Mouse (Mus musculus): ENCODE measurements at regions not wholly inside any gene's neighbourhood (a gene's known extent, or its start where the extent isn't known, plus 50 kb on each side); places are given as distances from the start of the nearest gene placed in this dataset.

GRCm38 (mm10) chr9:50000497-50001404, 202.0 kb upstream of the Ncam1 start:
- no peak overlapping the region for H3K4me2 ChIP-seq
- no peaks in the 10 kb centered on the region for H3K36me3 ChIP-seq
- no peaks in the 10 kb centered on the region for H3K9me3 ChIP-seq
- no peak for ATAC-seq (ENCODE audit: insufficient number of reproducible peaks, low FRiP score, low TSS enrichment, low read depth)
- 44% methylated on average over 13 of the region's 13 CpGs for WGBS
- peaks cover 19% of the 10 kb centered on the region for H3K4me1 ChIP-seq
- H3K27me3 ChIP-seq, result no peaks in the 10 kb centered on the region
- H3K9ac ChIP-seq, result no peak overlapping the region
- peak overlapping the region; percentile 27; the same call in 1 of the 2 replicates for H3K27ac ChIP-seq
- no peak overlapping the region for H3K4me3 ChIP-seq

GRCm38 (mm10) chr9:49999970-50000369, 201.2 kb upstream of the Ncam1 start:
- no peak overlapping the region for H3K4me3 ChIP-seq
- WGBS, result 62% methylated on average over 1 of the region's 1 CpGs

GRCm38 (mm10) chr9:49998101-49998500, 199.4 kb upstream of the Ncam1 start:
- H3K9ac ChIP-seq, result no peak overlapping the region
- no peak overlapping the region for H3K4me3 ChIP-seq
- no peak overlapping the region for H3K27ac ChIP-seq
- no peak overlapping the region for H3K4me2 ChIP-seq
- peaks cover 16% of the 10 kb centered on the region for H3K4me1 ChIP-seq
- H3K9me3 ChIP-seq, result no peaks in the 10 kb centered on the region
- ATAC-seq (ENCODE audit: insufficient number of reproducible peaks, low FRiP score, low TSS enrichment, low read depth), result no peak
- WGBS, result 47% methylated on average over 3 of the region's 3 CpGs
- H3K36me3 ChIP-seq, result no peaks in the 10 kb centered on the region
- H3K27me3 ChIP-seq, result no peaks in the 10 kb centered on the region

More at GRCm38 (mm10) chr9:49999970-50000369, 201.2 kb upstream of the Ncam1 start:
- no peak overlapping the region for H3K4me2 ChIP-seq
- peak overlapping the region; percentile 27; the same call in 1 of the 2 replicates for H3K27ac ChIP-seq
- H3K9ac ChIP-seq, result no peak overlapping the region
- no peak for ATAC-seq (ENCODE audit: insufficient number of reproducible peaks, low FRiP score, low TSS enrichment, low read depth)
- H3K4me1 ChIP-seq, result peaks cover 16% of the 10 kb centered on the region
- H3K9me3 ChIP-seq, result no peaks in the 10 kb centered on the region
- H3K36me3 ChIP-seq, result no peaks in the 10 kb centered on the region
- H3K27me3 ChIP-seq, result no peaks in the 10 kb centered on the region

GRCm38 (mm10) chr9:49989464-49990271, 190.9 kb upstream of the Ncam1 start:
- H3K36me3 ChIP-seq, result no peaks in the 10 kb centered on the region
- peaks cover 11% of the 10 kb centered on the region for H3K4me1 ChIP-seq
- H3K9ac ChIP-seq, result no peak overlapping the region
- H3K4me2 ChIP-seq, result peak overlapping the region; percentile 38
- no peaks in the 10 kb centered on the region for H3K27me3 ChIP-seq
- WGBS, result 34% methylated on average over 14 of the region's 14 CpGs
- peak overlapping the region; percentile 64 for H3K27ac ChIP-seq
- no peak overlapping the region; the same call in 1 of the 2 replicates for H3K4me3 ChIP-seq
- peak; percentile 82 for ATAC-seq (ENCODE audit: insufficient number of reproducible peaks, low FRiP score, low TSS enrichment, low read depth)
- no peaks in the 10 kb centered on the region for H3K9me3 ChIP-seq

GRCm38 (mm10) chr9:49988064-49988463, 189.3 kb upstream of the Ncam1 start:
- H3K4me3 ChIP-seq, result no peak overlapping the region
- no peaks in the 10 kb centered on the region for H3K36me3 ChIP-seq
- no peaks in the 10 kb centered on the region for H3K27me3 ChIP-seq
- no peak overlapping the region for H3K27ac ChIP-seq
- no peak for ATAC-seq (ENCODE audit: insufficient number of reproducible peaks, low FRiP score, low TSS enrichment, low read depth)
- H3K9ac ChIP-seq, result no peak overlapping the region
- H3K4me2 ChIP-seq, result no peak overlapping the region
- WGBS, result 50% methylated on average over 5 of the region's 5 CpGs
- peaks cover 11% of the 10 kb centered on the region for H3K4me1 ChIP-seq
- H3K9me3 ChIP-seq, result no peaks in the 10 kb centered on the region

GRCm38 (mm10) chr9:49987481-49987880, 188.8 kb upstream of the Ncam1 start:
- no peak for ATAC-seq (ENCODE audit: insufficient number of reproducible peaks, low FRiP score, low TSS enrichment, low read depth)
- no peak overlapping the region for H3K4me2 ChIP-seq
- no peak overlapping the region for H3K27ac ChIP-seq
- H3K4me1 ChIP-seq, result peaks cover 11% of the 10 kb centered on the region
- no peaks in the 10 kb centered on the region for H3K27me3 ChIP-seq
- no peaks in the 10 kb centered on the region for H3K36me3 ChIP-seq
- H3K4me3 ChIP-seq, result no peak overlapping the region
- no peak overlapping the region for H3K9ac ChIP-seq
- H3K9me3 ChIP-seq, result no peaks in the 10 kb centered on the region

GRCm38 (mm10) chr9:49980344-49981207, 181.9 kb upstream of the Ncam1 start:
- H3K4me1 ChIP-seq, result peaks cover 35% of the 10 kb centered on the region
- no peaks in the 10 kb centered on the region for H3K9me3 ChIP-seq
- 21% methylated on average over 7 of the region's 7 CpGs for WGBS
- H3K27ac ChIP-seq, result peak overlapping the region; percentile 61
- no peak overlapping the region for H3K9ac ChIP-seq
- no peak overlapping the region for H3K4me2 ChIP-seq
- ATAC-seq (ENCODE audit: insufficient number of reproducible peaks, low FRiP score, low TSS enrichment, low read depth), result peak; percentile 70
- no peaks in the 10 kb centered on the region for H3K36me3 ChIP-seq
- H3K27me3 ChIP-seq, result no peaks in the 10 kb centered on the region
- no peak overlapping the region for H3K4me3 ChIP-seq

- Histone ChIP-seq H3K27me3 (no peaks in the 10 kb centered on the region), H3K4me1 (peaks cover 32% of the 10 kb centered on the region), H3K9me3 (no peaks in the 10 kb centered on the region), H3K4me2 (peak overlapping the region; percentile 33), H3K9ac (no peak overlapping the region), H3K27ac (peak overlapping the region; percentile 79), H3K4me3 (0 out of 2 replicates have a peak overlapping the region, but pooled peaks have one; percentile 3), H3K36me3 (no peaks in the 10 kb centered on the region)
- WGBS, result 13% methylated on average over 11 of the region's 11 CpGs
- ATAC-seq (ENCODE audit: insufficient number of reproducible peaks, low FRiP score, low TSS enrichment, low read depth), result peak; percentile 74
These were observed 177.4 kb upstream of the Ncam1 start for GRCm38 (mm10) chr9:49975938-49976671.

- no peaks in the 10 kb centered on the region for H3K9me3 ChIP-seq
- 73% methylated on average over 5 of the region's 5 CpGs for WGBS
- peaks cover 14% of the 10 kb centered on the region for H3K4me1 ChIP-seq
- no peak for ATAC-seq (ENCODE audit: insufficient number of reproducible peaks, low FRiP score, low TSS enrichment, low read depth)
- no peak overlapping the region for H3K4me2 ChIP-seq
- H3K27me3 ChIP-seq, result no peaks in the 10 kb centered on the region
- no peaks in the 10 kb centered on the region for H3K36me3 ChIP-seq
- H3K27ac ChIP-seq, result no peak overlapping the region
- H3K9ac ChIP-seq, result no peak overlapping the region
- no peak overlapping the region for H3K4me3 ChIP-seq
These were observed 175.3 kb upstream of the Ncam1 start for GRCm38 (mm10) chr9:49973974-49974495.

- no peak for ATAC-seq (ENCODE audit: insufficient number of reproducible peaks, low FRiP score, low TSS enrichment, low read depth)
- WGBS, result 83% methylated on average over 6 of the region's 6 CpGs
- no peaks in the 10 kb centered on the region for H3K9me3 ChIP-seq
- H3K27me3 ChIP-seq, result no peaks in the 10 kb centered on the region
- H3K27ac ChIP-seq, result no peak overlapping the region
- H3K4me3 ChIP-seq, result no peak overlapping the region
- H3K36me3 ChIP-seq, result no peaks in the 10 kb centered on the region
- H3K4me1 ChIP-seq, result no peaks in the 10 kb centered on the region
- H3K9ac ChIP-seq, result no peak overlapping the region
- H3K4me2 ChIP-seq, result no peak overlapping the region
These were observed 170.7 kb upstream of the Ncam1 start for GRCm38 (mm10) chr9:49969429-49969828.

- H3K4me2 ChIP-seq, result no peak overlapping the region
- H3K27ac ChIP-seq, result no peak overlapping the region
- H3K36me3 ChIP-seq, result no peaks in the 10 kb centered on the region
- no peaks in the 10 kb centered on the region for H3K9me3 ChIP-seq
- H3K4me3 ChIP-seq, result no peak overlapping the region
- H3K4me1 ChIP-seq, result peaks cover 13% of the 10 kb centered on the region
- no peaks in the 10 kb centered on the region for H3K27me3 ChIP-seq
- ATAC-seq (ENCODE audit: insufficient number of reproducible peaks, low FRiP score, low TSS enrichment, low read depth), result no peak
- H3K9ac ChIP-seq, result no peak overlapping the region
- 63% methylated on average over 4 of the region's 4 CpGs for WGBS
These were observed 165.9 kb upstream of the Ncam1 start for GRCm38 (mm10) chr9:49964666-49965065.
